Mouse (Mus musculus): ENCODE results near the gene A630089N07Rik. TPM values are rescaled to one million over a fixed set of nuclear protein-coding genes. Genes with fewer than 3 reads are reported as not detected.

The A630089N07Rik gene
- 5.4 and 7.2 TPM in 2 replicates for polyA plus RNA-seq (2012; rRNA removed)

GRCm38 (mm10) chr16:98081889-98082818 lies at the start of gene A630089N07Rik:
Gene A630089N07Rik (minus strand): TSS chr16:98082450.

DNA sequence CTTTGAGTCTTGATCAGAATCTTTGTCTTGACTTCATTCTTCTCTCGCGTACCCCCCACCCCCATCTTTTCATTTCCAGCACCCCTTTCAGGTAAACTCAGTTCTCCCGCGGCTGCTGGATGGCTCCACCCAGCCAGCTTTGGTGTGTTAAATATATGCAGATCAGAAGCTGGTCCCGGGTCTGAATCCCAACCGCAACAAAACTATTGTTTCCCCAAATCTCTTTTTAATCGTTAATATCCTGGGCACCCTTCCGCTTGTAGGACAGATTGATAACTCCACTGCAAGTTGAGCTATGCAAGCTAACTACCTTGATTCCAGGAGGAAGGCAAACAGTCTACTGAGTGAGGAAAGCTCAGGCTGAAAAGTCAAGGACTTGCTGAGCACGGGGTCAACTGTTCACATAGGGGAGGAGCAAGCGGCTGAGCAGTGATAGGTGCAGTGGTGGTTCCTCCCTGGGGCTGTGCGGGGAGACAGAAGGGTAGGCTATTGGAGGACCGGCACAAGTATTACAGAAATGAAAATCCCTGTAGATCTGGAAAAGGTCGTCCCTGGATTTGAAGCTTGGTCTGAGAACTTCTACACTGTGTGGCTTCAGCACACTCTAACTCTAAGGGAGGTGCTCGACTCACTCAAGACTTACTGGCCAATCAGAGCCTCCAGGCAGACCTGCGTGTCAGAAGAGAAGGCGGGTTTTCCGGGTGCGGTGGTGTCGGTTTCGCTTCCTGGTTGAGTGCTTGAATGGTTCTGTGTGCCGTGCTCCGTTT lies 85.5 kb downstream of the A630089N07Rik start, which contains the start of gene B230307C23Rik:
B230307C23Rik (plus strand) TSS at position 700 of the 767 bp plus-strand sequence.

GRCm38 (mm10) chr16:97962151-97962948 lies 119.9 kb downstream of the A630089N07Rik start, which contains the start of the genes C2cd2 and Zbtb21:
Gene C2cd2 (minus strand): TSS chr16:97962598.
Gene Zbtb21 (minus strand): TSS chr16:97962622.

Other genes with a start within 250 kb of the A630089N07Rik start
- 18.9 and 20.2 TPM in 2 replicates for gene Prdm15, start 230.6 kb downstream of the A630089N07Rik start, polyA plus RNA-seq (2012; rRNA removed)
- gene C2cd2, start 119.9 kb downstream of the A630089N07Rik start, polyA plus RNA-seq (2012; rRNA removed) = 16.0 and 17.3 TPM in 2 replicates
- 12.9 and 13.0 TPM in 2 replicates for gene Zbtb21, start 119.8 kb downstream of the A630089N07Rik start, polyA plus RNA-seq (2012; rRNA removed)
- gene B230307C23Rik, start 85.1 kb downstream of the A630089N07Rik start, polyA plus RNA-seq (2012; rRNA removed) = 16.2 and 16.6 TPM in 2 replicates

Measured in central nervous system, embryonic 18 days (tissue).